Mouse (Mus musculus) forebrain, embryonic 14.5 days (tissue): ENCODE measurements around the gene Dync2li1. TPM values are rescaled to one million over a fixed set of nuclear protein-coding genes. Genes with fewer than 3 reads are reported as not detected.

Experiments
- ATAC-seq: fragments of 200-750 bp; cut with Nextera tagmentation; 2 replicates; pipeline ENCODE4 v1.8.0; 2017; ENCODE audit warnings: mild to moderate bottlenecking, moderate library complexity
- DNase-seq: peaks from one replicate; pipeline ENCODE4 v3.0.0-alpha.2; 2015; ENCODE audit warnings: low spot score
- H3K27ac ChIP-seq: fragments of 300-500 bp; sonication (generic); 2 replicates; pipeline ENCODE4 v1.5.1; 2014; ENCODE audit warnings: low read depth, mild to moderate bottlenecking, control low read depth, low read length, moderate library complexity
- H3K27me3 ChIP-seq: fragments of 300-500 bp; sonication (generic); replicated peaks from 2 replicates; pipeline ENCODE4 v1.6.1; 2014; ENCODE audit warnings: low read length, control low read depth, mixed read lengths; ENCODE audit not compliant: control insufficient read depth, insufficient read depth
- H3K36me3 ChIP-seq: fragments of 300-500 bp; sonication (generic); 2 replicates; pipeline ENCODE4 v1.6.1; 2014; ENCODE audit warnings: low read length, control low read depth; ENCODE audit not compliant: control insufficient read depth, insufficient read depth
- H3K4me1 ChIP-seq: fragments of 300-500 bp; sonication (generic); 2 replicates; pipeline ENCODE4 v1.6.1; 2014; ENCODE audit warnings: antibody characterized with exemption, low read length, control low read depth; ENCODE audit not compliant: control insufficient read depth, insufficient read depth
- H3K4me2 ChIP-seq: fragments of 300-500 bp; sonication (generic); 2 replicates; pipeline ENCODE4 v1.6.1; 2014; ENCODE audit warnings: mild to moderate bottlenecking, control low read depth, low read length
- H3K4me3 ChIP-seq: fragments of 300-500 bp; sonication (generic); 2 replicates; pipeline ENCODE4 v1.5.1; 2014; ENCODE audit warnings: low read depth, low read length, control low read depth
- H3K9ac ChIP-seq: fragments of 300-500 bp; sonication (generic); 2 replicates; pipeline ENCODE4 v1.6.1; 2014; ENCODE audit warnings: mild to moderate bottlenecking, low read length, control low read depth, moderate library complexity
- H3K9me3 ChIP-seq: fragments of 300-500 bp; sonication (generic); replicated peaks from 2 replicates; pipeline ENCODE4 v1.6.1; 2016; ENCODE audit warnings: low read length, control low read depth, mixed read lengths; ENCODE audit not compliant: control insufficient read depth
- WGBS: fragments of 180-500 bp; shearing (Covaris S2); extraction: QIAGEN DNeasy Blood & Tissue Kit; methylation state at CpG from one replicate; pipeline ENCODE4 v1.1.7; 2014; 5-methylcytosine and 5-hydroxymethylcytosine counted together
- polyA plus RNA-seq: library from polyadenylated mRNA; unstranded; fragments of >200 nt; fragmentation: Nextera tagmentation; extraction: Ambion mirVana; gene quantifications from 2 replicates; pipeline ENCODE4 v1.2.1, GENCODE M21; 2014

The Dync2li1 gene
- polyA plus RNA-seq, 1 experiment from 2014 or later, result 43.3 TPM

DNA sequence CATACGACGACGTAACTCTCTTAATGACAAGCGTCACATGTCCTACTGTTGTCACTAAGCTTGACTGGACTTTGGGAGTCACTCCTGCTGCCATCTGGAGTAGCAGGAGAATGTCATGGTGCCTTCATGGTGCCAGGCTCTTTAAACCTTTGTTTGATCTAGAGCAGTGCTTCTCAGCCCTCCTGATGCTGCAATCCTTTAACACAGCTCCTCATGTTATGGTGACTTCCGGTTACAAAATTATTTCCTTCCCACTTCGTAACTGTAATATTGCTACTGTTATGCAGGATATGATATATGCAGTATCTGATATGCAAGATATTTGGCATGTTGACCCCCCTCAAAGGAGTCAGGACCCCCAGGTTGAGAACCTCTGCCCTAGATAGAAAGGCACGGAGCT, 7.2 kb upstream of the Dync2li1 start:
- ATAC-seq (no peak), DNase-seq (no peak)
- Histone ChIP-seq H3K4me3 (no peak overlapping the region), H3K27me3 (no peaks in the 10 kb centered on the region), H3K27ac (no peak overlapping the region), H3K9ac (no peak overlapping the region), H3K4me1 (no peaks in the 10 kb centered on the region), H3K4me2 (no peak overlapping the region), H3K9me3 (no peaks in the 10 kb centered on the region), H3K36me3 (no peaks in the 10 kb centered on the region)
- 83% methylated on average over 7 of the region's 7 CpGs for WGBS

DNA sequence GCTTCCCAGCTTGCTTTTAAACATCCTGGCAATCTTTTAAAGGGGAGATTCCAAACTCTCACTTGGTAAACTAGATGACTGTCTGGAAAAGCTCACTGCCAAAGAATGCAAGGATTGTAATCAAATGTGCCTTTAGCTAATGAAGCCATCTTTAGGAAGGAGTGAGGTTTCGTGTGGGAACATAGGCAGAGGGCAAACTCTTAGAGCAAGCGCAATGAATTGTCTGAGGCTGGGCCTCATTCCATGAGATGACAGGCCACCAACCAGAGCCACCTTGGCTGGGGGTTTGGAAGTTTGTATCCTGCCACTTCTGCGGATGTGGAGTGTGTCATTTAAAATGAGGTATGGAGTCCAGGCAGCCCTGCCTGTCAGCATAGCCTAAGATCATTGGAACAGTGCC, 6.2 kb upstream of the Dync2li1 start:
- H3K4me3 ChIP-seq, result no peak overlapping the region
- no peak for DNase-seq
- 85% methylated on average over 3 of the region's 3 CpGs for WGBS

DNA sequence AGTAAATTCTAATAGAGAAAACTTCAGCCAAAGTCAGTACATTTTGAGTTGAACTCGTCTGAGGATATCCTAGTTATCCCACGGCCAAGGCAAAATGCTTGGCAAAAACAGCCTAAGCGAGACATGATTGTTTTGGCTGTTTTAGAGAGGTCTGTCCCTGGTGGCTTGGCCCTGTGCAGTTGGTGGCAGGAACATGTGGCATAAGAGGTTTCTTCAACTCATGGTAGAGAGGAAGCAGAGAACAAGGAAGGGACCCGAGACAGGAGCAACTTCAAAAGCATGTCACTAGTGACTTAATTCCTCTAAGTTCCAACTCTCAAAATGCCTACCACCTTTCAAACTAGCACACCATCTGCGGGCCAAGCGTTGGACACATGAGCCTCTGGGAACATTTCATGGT, 5.7 kb upstream of the Dync2li1 start:
- no peak overlapping the region for H3K4me3 ChIP-seq
- WGBS, result 85% methylated on average over 6 of the region's 6 CpGs
- no peak overlapping the region for H3K9ac ChIP-seq
- H3K27me3 ChIP-seq, result no peaks in the 10 kb centered on the region
- no peak for DNase-seq
- no peak overlapping the region for H3K27ac ChIP-seq
- ATAC-seq, result no peak
- no peak overlapping the region for H3K4me2 ChIP-seq
- no peaks in the 10 kb centered on the region for H3K9me3 ChIP-seq
- H3K4me1 ChIP-seq, result no peaks in the 10 kb centered on the region
- no peaks in the 10 kb centered on the region for H3K36me3 ChIP-seq

More for the DNA sequence above, 6.2 kb upstream of the Dync2li1 start:
- Histone ChIP-seq H3K36me3 (no peaks in the 10 kb centered on the region), H3K27ac (no peak overlapping the region), H3K9ac (no peak overlapping the region), H3K27me3 (no peaks in the 10 kb centered on the region), H3K9me3 (no peaks in the 10 kb centered on the region), H3K4me1 (no peaks in the 10 kb centered on the region), H3K4me2 (no peak overlapping the region)
- ATAC-seq, result no peak

DNA sequence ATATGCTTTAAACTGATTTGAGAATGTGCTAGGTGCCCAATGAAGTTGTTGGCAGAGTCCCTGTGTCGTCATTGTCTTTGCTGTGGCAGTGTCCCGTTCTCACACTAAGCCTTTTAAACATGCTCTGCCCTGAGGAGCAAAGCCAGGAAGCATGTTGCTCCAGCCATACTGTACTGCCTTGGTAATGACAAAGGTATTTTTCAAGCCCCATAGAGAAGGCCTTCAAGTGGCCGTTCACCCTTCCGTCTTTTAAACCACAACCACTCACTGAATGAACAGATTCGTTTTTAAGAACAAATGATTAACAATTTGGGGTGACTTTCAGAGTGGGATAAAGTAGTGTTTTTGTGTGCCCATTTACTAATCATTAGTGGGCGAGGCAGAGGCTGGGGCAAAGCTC, 5.1 kb upstream of the Dync2li1 start:
- DNase-seq (no peak), ATAC-seq (no peak)
- Histone ChIP-seq H3K4me1 (no peaks in the 10 kb centered on the region), H3K4me3 (no peak overlapping the region), H3K27ac (no peak overlapping the region), H3K9me3 (no peaks in the 10 kb centered on the region), H3K27me3 (no peaks in the 10 kb centered on the region), H3K36me3 (no peaks in the 10 kb centered on the region), H3K4me2 (no peak overlapping the region), H3K9ac (no peak overlapping the region)
- 83% methylated on average over 6 of the region's 6 CpGs for WGBS

GRCm38 (mm10) chr17:84622028-84622427, 4.3 kb upstream of the Dync2li1 start:
- no peak overlapping the region for H3K9ac ChIP-seq
- no peak for ATAC-seq
- no peaks in the 10 kb centered on the region for H3K36me3 ChIP-seq
- no peak overlapping the region for H3K4me2 ChIP-seq
- no peaks in the 10 kb centered on the region for H3K27me3 ChIP-seq
- H3K4me3 ChIP-seq, result no peak overlapping the region
- DNase-seq, result no peak
- peaks cover 3% of the 10 kb centered on the region for H3K4me1 ChIP-seq
- no peak overlapping the region for H3K27ac ChIP-seq
- no peaks in the 10 kb centered on the region for H3K9me3 ChIP-seq
- WGBS, result 88% methylated on average over 4 of the region's 4 CpGs

DNA sequence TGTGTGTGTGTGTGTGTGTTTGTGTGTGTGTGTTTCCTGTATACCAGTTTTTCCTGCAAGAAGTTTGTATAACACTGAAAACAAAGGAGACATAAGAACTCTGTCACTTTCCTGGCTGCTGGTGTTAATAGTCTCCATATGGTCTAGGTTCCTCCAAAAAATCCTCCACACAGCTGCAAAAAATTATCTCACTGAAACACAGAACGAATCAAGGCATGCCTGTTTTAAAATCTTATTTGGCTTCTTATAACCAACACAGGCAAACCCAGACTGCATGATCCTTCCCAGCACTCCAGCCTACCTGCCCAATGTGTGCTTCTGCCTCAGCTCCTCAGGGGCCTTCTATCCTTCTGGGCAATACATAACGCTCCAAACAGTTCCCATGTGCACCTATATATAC, 3.4 kb upstream of the Dync2li1 start:
- Histone ChIP-seq H3K9ac (no peak overlapping the region), H3K4me2 (no peak overlapping the region), H3K9me3 (no peaks in the 10 kb centered on the region), H3K4me1 (peaks cover 4% of the 10 kb centered on the region), H3K4me3 (no peak overlapping the region), H3K27me3 (no peaks in the 10 kb centered on the region), H3K27ac (no peak overlapping the region), H3K36me3 (no peaks in the 10 kb centered on the region)
- WGBS, result 84% methylated on average over 2 of the region's 2 CpGs
- ATAC-seq (no peak), DNase-seq (no peak)

DNA sequence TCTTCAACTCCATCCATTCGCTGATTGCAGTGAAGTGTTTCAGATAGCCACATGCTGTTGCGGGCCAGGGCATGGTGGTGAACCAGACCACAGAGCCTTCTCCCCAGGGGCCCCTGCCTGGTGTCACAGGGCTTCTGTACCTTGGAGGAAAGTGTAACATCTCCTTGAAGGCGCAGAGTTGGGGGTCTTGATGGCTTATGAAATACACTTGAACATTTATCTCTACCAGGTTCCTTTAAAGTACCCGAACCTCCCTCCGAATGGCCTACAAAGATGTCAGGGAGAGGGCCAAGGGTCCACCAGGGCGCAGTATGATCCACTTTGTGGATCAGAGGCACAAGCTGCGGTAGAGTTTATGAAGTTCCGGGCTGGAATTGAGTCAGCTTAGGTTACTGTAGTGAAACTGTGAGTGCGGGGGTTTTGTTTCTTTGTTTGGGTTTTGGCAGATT, 585 bp downstream of the Dync2li1 start:
- H3K4me3 ChIP-seq, result peak overlapping the region; percentile 56
- H3K4me1 ChIP-seq, result peaks cover 4% of the 10 kb centered on the region
- H3K9ac ChIP-seq, result peak overlapping the region; percentile 80
- DNase-seq (peak; percentile 30), ATAC-seq (peak; percentile 53)
- 29% methylated on average over 9 of the region's 9 CpGs for WGBS
- no peaks in the 10 kb centered on the region for H3K9me3 ChIP-seq
- H3K4me2 ChIP-seq, result peak overlapping the region; percentile 64
- no peaks in the 10 kb centered on the region for H3K27me3 ChIP-seq
- H3K36me3 ChIP-seq, result no peaks in the 10 kb centered on the region
- no peak overlapping the region for H3K27ac ChIP-seq

DNA sequence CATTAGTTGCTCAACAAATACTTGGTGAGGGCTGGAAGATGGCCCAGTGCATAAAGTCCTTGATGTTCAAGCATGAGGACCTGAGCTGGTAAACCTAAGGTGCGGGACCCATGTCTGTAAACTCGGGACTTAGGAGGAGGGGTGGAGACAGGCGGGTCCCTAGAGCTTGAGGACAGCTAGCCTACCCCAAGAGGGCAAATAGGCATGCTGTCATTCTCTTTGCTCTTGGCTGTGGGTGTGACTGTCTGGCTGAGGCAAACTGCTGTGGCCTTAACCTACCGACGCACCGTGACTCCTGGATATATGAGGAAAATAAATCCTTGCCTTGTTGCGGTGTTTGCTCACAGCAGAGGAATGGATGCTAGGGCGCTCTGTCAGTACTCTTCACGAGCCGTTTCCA, 1.4 kb downstream of the Dync2li1 start:
- no peak overlapping the region for H3K27ac ChIP-seq

GRCm38 (mm10) chr17:84628611-84629010, 2.3 kb downstream of the Dync2li1 start:
- Histone ChIP-seq H3K9me3 (no peaks in the 10 kb centered on the region), H3K4me3 (no peak overlapping the region), H3K4me2 (no peak overlapping the region), H3K4me1 (peaks cover 4% of the 10 kb centered on the region), H3K27ac (no peak overlapping the region), H3K36me3 (no peaks in the 10 kb centered on the region), H3K27me3 (no peaks in the 10 kb centered on the region), H3K9ac (no peak overlapping the region)
- ATAC-seq, result no peak
- 90% methylated on average over 9 of the region's 9 CpGs for WGBS
- DNase-seq, result no peak

More for the DNA sequence above, 1.4 kb downstream of the Dync2li1 start:
- ATAC-seq (no peak), DNase-seq (no peak)
- peaks cover 4% of the 10 kb centered on the region for H3K4me1 ChIP-seq
- H3K4me2 ChIP-seq, result no peak overlapping the region
- no peaks in the 10 kb centered on the region for H3K27me3 ChIP-seq
- no peaks in the 10 kb centered on the region for H3K9me3 ChIP-seq
- 93% methylated on average over 10 of the region's 10 CpGs for WGBS
- H3K36me3 ChIP-seq, result no peaks in the 10 kb centered on the region
- H3K9ac ChIP-seq, result no peak overlapping the region
- no peak overlapping the region for H3K4me3 ChIP-seq
